Mouse (Mus musculus) olfactory bulb, adult 2 months (tissue): ENCODE results near the gene B4galnt1. TPM values are rescaled to one million over a fixed set of nuclear protein-coding genes. Genes with fewer than 3 reads are reported as not detected.

Source experiments
- H3K27ac ChIP-seq: fragments of 200-500 bp; 2 replicates; pipeline ENCODE4 v1.5.1; 2012; ENCODE audit warnings: low read depth, low read length; ENCODE audit not compliant: insufficient read depth
- H3K4me1 ChIP-seq: fragments of 200-500 bp; 2 replicates; pipeline ENCODE4 v1.6.1; 2012; ENCODE audit warnings: low read length; ENCODE audit not compliant: control insufficient read depth, insufficient read depth
- H3K4me3 ChIP-seq: fragments of 200-500 bp; 2 replicates; pipeline ENCODE4 v1.5.1; 2012; ENCODE audit warnings: mild to moderate bottlenecking, low read depth, low read length, moderate library complexity; ENCODE audit not compliant: insufficient read depth
- CTCF ChIP-seq: fragments of 200-500 bp; IDR thresholded peaks from 2 replicates; pipeline ENCODE4 v1.5.1; 2012; ENCODE audit warnings: low read depth, mild to moderate bottlenecking, low read length, moderate library complexity; ENCODE audit not compliant: insufficient read depth
- POLR2A ChIP-seq: fragments of 200-500 bp; IDR thresholded peaks from 2 replicates; pipeline ENCODE4 v1.6.1; 2012; ENCODE audit warnings: mild to moderate bottlenecking, low read depth, low read length, moderate library complexity; ENCODE audit not compliant: insufficient read depth
- WGBS: fragments of 180-500 bp; shearing (Covaris S2); methylation state at CpG from one replicate; pipeline ENCODE4 v1.1.7; 2018; 5-methylcytosine and 5-hydroxymethylcytosine counted together
- polyA plus RNA-seq: library from polyadenylated mRNA; stranded (reverse); fragments of >200 nt; gene quantifications from 2 replicates; pipeline ENCODE4 v1.2.4, GENCODE M21; 2012; ENCODE audit warnings: low replicate concordance; ENCODE audit not compliant: missing spikeins, insufficient read depth, insufficient read length

The B4galnt1 gene
- polyA plus RNA-seq, 1 experiment: not detected

DNA sequence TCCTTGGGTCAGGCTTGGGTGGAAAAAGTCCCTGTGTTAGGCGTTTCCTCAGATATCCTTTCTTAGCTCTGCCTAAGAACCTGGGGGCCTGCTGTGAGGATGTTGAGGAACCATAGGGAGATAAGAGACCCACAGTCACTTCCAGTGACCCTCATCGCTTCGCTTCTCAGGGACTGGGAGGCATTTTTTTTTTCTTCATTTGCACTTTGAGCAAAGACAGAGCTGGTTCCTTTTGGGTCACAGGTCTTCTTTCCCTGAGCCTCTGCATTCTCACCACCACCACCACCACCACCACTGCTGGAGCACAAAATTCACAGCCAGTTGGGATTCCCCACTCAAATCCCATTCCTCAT lies 15.6 kb downstream of the B4galnt1 start:
- WGBS: 58% methylated on average over 3 of the region's 3 CpGs

DNA sequence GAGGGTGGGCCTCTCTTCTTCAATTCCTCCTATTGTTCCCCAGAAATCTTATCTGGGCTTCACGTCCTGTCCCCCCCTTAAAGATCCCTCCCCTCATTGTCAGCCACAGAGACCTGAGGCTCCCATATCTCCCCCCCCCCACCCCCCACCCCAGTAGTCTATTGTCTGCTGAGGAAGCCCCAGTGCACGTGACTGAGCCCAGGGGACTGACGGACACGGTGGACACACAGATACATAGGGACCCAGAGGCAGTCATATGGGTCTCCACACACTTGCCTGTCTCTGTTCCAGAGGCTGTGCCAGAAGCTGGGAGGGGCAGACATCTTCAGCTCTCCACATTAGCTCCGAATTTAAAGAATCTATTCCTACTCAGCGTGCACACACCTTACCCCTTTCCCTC lies 16.5 kb downstream of the B4galnt1 start:
- H3K4me3 ChIP-seq: no peak overlapping the region
- peaks cover 30% of the 10 kb centered on the region for H3K4me1 ChIP-seq
- no peak overlapping the region for H3K27ac ChIP-seq
- 68% methylated on average over 6 of the region's 6 CpGs for WGBS
- TF ChIP-seq POLR2A: no peak
- TF ChIP-seq CTCF: no peak

More for the DNA sequence above, 15.6 kb downstream of the B4galnt1 start:
- Histone ChIP-seq H3K4me3 (no peak overlapping the region), H3K27ac (no peak overlapping the region), H3K4me1 (peaks cover 30% of the 10 kb centered on the region)
- TF ChIP-seq POLR2A: no peak
- TF ChIP-seq CTCF: no peak

DNA sequence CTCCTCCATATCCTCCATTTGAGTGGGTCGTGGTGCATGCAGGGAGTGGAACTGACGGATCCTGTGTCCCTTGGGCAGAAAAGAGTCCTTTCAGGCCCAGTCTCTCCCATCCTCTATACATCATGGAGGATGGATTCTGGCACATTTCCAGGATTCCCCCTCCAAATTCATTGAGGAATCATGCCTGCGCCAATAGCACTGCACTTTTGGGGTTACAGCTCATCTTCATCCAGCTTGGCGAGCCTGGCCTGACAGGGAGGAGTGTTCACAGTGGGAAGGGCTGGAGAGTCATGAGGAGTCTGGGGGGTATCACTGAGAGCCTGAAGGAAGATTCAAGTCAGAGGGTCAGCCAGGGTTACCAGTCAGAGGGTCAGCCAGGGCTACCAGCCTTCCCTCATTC lies 17.6 kb downstream of the B4galnt1 start:
- Histone ChIP-seq H3K4me1 (peaks cover 32% of the 10 kb centered on the region), H3K27ac (no peak overlapping the region), H3K4me3 (no peak overlapping the region)
- 91% methylated on average over 4 of the region's 4 CpGs for WGBS
- TF ChIP-seq POLR2A (no peak), CTCF (no peak)

DNA sequence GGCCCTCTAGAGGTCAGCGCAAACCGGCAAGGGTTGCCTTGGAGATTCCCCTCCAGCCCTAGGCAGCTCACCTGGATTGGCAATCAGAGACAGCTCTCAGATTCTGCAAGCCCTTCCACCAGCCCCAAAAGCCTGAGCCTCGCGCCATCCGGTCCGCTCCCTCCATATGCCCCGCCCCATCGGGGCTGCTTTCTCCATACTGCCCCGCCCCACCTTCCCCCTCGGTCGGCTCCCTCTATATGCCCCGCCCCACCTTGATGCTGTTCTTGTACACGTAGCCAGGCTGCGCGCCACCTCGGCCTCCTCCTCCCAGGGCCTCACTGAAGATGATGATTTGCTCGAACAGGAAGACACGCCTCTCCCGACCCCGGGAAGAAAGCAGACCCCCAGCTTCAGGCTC lies 18.7 kb downstream of the B4galnt1 start:
- Histone ChIP-seq H3K27ac (no peak overlapping the region), H3K4me3 (no peak overlapping the region), H3K4me1 (peaks cover 27% of the 10 kb centered on the region)
- WGBS: 46% methylated on average over 20 of the region's 20 CpGs
- TF ChIP-seq CTCF (no peak), POLR2A (no peak)

DNA sequence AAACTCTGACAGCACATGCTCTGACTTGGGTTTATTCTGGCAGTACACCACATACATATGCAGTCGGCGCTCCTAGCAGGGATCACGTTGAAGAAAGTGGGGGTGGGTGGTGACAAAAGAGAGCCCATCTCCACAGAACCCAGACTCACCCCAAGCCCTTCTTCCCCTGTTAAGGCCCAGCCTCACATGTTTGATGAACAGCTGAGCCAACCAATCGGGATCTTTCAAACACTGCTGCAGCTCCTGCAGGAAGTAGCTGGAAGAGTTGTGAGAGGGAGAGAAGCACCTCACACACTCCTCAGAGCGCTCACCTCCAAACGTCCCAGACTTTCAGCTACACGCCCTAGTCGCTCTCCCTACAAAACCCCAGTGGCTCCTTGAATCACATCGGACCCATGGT lies 20.1 kb downstream of the B4galnt1 start:
- no peak overlapping the region for H3K4me3 ChIP-seq
- TF ChIP-seq CTCF: no peak
- WGBS: 70% methylated on average over 9 of the region's 9 CpGs
- H3K27ac ChIP-seq: no peak overlapping the region
- peaks cover 29% of the 10 kb centered on the region for H3K4me1 ChIP-seq

DNA sequence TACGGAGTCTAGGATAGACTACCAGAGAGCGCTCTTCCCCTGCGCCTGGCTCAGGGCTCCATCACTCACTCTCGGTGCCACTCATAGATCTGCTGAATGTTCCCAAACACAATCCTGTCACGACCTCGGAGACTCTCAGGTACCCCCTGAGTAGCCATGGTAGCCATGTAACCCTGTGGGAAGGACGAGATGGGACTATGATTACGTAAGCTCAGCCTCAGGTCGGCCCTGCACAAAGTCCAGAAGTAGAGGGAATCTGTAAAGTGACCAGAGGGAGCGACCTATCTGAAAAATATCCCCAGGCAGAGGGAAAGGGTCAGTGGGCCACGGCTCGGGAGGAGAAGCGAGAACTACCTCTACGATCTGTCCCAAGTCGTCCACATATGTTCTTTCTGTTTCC lies 20.5 kb downstream of the B4galnt1 start:
- Histone ChIP-seq H3K4me3 (no peak overlapping the region), H3K27ac (no peak overlapping the region), H3K4me1 (peaks cover 26% of the 10 kb centered on the region)
- 89% methylated on average over 15 of the region's 15 CpGs for WGBS
- TF ChIP-seq CTCF (no peak), POLR2A (no peak)

DNA sequence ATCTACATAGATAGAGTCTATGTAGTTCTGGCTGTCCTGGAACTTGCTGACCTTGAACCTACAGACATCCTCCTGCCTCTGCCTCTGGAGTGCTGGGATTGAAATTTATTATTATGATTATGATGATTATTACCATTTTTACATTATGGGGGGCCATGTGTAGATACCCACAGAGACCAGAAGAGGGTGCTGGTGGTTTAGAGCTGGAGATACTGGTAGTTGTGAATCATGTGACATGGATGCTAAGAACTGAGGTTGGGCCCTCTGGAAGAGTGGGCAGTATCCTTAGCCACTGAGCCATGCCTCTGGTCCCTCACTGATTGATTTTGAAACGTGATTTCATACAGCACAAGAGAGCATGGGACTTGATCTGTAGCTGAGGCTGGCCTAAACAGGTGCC lies 21.4 kb downstream of the B4galnt1 start:
- 100% methylated on average over 1 of the region's 1 CpGs for WGBS

DNA sequence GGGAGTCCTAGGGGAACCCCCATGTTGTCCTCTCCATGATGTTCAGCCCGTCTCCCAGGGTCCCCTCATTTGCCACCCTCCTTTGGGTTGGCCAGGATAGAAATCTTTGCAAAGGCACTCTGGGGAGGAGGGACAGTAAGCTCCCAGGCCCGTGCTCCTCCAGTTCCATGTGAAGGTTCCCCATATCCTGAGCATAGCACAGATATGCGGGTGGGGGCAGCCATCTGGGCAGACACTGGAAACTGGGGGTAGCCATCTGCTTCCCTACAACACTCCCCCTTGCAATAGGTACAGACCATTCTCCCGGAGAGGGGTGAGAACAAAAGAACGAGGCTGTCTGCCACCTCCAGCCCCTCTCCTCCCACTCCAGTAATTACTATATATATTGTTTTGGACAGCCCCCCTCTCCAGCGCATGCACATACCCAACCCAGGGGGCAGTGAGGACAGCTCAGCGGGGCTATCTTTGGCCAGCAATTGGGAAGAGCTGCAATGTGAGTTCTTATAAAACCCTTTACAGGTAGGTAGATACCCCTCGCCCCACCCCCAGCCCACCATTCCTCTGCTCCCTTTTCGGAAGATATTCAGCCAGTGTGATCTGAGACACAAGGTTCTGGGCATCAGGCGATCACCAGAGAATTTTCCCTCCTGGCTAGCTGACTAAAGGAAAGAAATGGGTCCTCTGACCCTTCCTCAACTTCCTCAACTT lies 22.5 kb downstream of the B4galnt1 start:
- peak overlapping the region; percentile 91; the same call in 1 of the 2 replicates for H3K4me3 ChIP-seq
- H3K4me1 ChIP-seq: peaks cover 34% of the 10 kb centered on the region
- TF ChIP-seq CTCF (no peak), POLR2A (no peak)
- WGBS: 36% methylated on average over 10 of the region's 10 CpGs
- H3K27ac ChIP-seq: no peak overlapping the region

More for the DNA sequence above, 21.4 kb downstream of the B4galnt1 start:
- TF ChIP-seq POLR2A (no peak), CTCF (no peak)
- no peak overlapping the region for H3K27ac ChIP-seq
- H3K4me3 ChIP-seq: no peak overlapping the region
- H3K4me1 ChIP-seq: peaks cover 32% of the 10 kb centered on the region

DNA sequence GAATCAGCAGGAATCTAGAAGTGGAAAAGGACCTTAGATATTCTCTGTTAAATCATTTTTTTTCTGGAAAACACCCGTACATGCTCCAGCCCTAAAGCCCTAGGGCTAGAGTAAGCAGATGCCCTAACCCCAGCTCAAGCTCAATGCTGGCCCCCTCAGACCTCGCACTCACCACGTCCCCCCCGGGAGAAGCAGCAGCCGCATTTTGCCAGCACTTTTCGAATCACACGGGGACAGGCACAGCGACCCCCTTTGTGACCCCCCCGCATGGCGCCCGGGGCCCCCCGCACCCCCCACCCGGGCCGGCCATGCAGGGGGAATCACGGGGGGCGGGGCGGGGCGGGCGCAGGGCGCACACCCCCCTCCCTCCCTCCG lies 23.0 kb downstream of the B4galnt1 start:
- Histone ChIP-seq H3K4me1 (peaks cover 40% of the 10 kb centered on the region), H3K4me3 (peak overlapping the region; percentile 91), H3K27ac (no peak overlapping the region)
- WGBS: 2% methylated on average over 17 of the region's 21 CpGs
- no peak for TF ChIP-seq POLR2A
- no peak for TF ChIP-seq CTCF
